Mouse (Mus musculus) embryonic facial prominence, embryonic 12.5 days (tissue): ENCODE measurements around the gene Ate1. TPM values are rescaled to one million over a fixed set of nuclear protein-coding genes. Genes with fewer than 3 reads are reported as not detected.

ENCODE experiments used
- ATAC-seq: fragments of 200-750 bp; cut with Nextera tagmentation; 2 replicates; pipeline ENCODE4 v1.8.0; 2017; ENCODE audit not compliant: insufficient number of reproducible peaks, insufficient read depth, low FRiP score, low TSS enrichment
- H3K27ac ChIP-seq: fragments of 300-500 bp; sonication (generic); 2 replicates; pipeline ENCODE4 v1.5.1; 2016; ENCODE audit warnings: mild to moderate bottlenecking
- H3K27me3 ChIP-seq: fragments of 300-500 bp; sonication (generic); 2 replicates; pipeline ENCODE4 v1.6.1; 2016; ENCODE audit warnings: mild to moderate bottlenecking, moderate library complexity
- H3K36me3 ChIP-seq: fragments of 300-500 bp; sonication (generic); 2 replicates; pipeline ENCODE4 v1.6.1; 2016; ENCODE audit warnings: mild to moderate bottlenecking
- H3K4me1 ChIP-seq: fragments of 300-500 bp; sonication (generic); 2 replicates; pipeline ENCODE4 v1.6.1; 2016
- H3K4me2 ChIP-seq: fragments of 300-500 bp; sonication (generic); replicated peaks from 2 replicates; pipeline ENCODE4 v1.6.1; 2016; ENCODE audit warnings: mild to moderate bottlenecking, moderate library complexity
- H3K4me3 ChIP-seq: fragments of 300-500 bp; sonication (generic); 2 replicates; pipeline ENCODE4 v1.5.1; 2016; ENCODE audit warnings: mild to moderate bottlenecking
- H3K9ac ChIP-seq: fragments of 300-500 bp; sonication (generic); 2 replicates; pipeline ENCODE4 v1.6.1; 2016; ENCODE audit warnings: mild to moderate bottlenecking, moderate library complexity
- H3K9me3 ChIP-seq: fragments of 300-500 bp; sonication (generic); 2 replicates; pipeline ENCODE4 v1.6.1; 2016; ENCODE audit warnings: mild to moderate bottlenecking, moderate library complexity
- WGBS: fragments of 180-500 bp; shearing (Covaris S2); methylation state at CpG from one replicate; pipeline ENCODE4 v1.1.7; 2016; 5-methylcytosine and 5-hydroxymethylcytosine counted together
- polyA plus RNA-seq: library from polyadenylated mRNA; unstranded; fragments of >200 nt; fragmentation: Nextera tagmentation; extraction: Ambion mirVana; gene quantifications from 2 replicates; pipeline ENCODE4 v1.2.1, GENCODE M21; 2016

Gene Ate1
- polyA plus RNA-seq, 1 experiment from 2014 or later: 47.9 TPM

DNA sequence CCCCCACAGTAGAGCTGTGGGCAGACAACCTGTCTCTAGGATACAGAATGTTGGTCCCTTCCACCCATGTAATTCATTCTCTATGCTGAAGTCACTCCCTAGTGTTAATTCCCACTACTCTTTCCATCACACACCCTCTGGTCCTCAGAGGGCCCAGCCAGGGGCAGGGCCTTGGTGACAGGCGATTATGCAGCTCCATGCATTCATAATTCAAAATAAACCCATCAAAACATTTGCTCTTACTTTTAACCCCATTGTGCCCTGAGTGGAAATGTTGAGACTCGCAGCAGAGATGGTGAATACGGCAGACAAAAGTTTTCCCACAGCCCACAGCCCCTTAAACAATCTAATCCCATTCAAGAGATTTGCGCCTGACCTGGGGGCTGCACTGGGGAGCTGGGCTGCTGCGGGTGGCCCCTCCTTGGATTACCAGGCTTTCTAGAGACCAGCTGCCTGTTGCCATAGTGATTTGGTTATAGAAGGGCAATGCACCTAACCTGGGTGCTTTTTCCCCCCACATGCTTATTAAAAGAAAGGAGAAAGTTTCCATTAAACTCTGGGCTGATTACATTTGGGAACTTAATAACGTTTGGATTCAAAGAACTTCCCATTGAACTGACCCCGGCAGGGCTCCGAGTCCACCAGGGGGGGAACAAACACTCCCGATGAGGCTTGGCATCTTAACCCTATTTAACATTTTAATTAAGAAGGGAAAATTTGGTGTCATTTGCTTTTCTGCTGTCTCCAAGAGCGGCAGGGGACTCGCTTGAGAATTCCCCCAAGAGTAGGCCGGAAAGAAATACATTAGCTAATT lies 152.7 kb downstream of the Ate1 start:
- Histone ChIP-seq H3K9ac (no peak overlapping the region), H3K27me3 (no peaks in the 10 kb centered on the region), H3K9me3 (no peaks in the 10 kb centered on the region), H3K27ac (no peak overlapping the region), H3K36me3 (no peaks in the 10 kb centered on the region), H3K4me2 (no peak overlapping the region), H3K4me1 (peaks cover 23% of the 10 kb centered on the region), H3K4me3 (no peak overlapping the region)
- no peak for ATAC-seq
- 18% methylated on average over 12 of the region's 12 CpGs for WGBS

- no peak overlapping the region for H3K9ac ChIP-seq
Measured at GRCm38 (mm10) chr7:130365711-130366110, 154.5 kb downstream of the Ate1 start.

More at GRCm38 (mm10) chr7:130365711-130366110, 154.5 kb downstream of the Ate1 start:
- Histone ChIP-seq H3K27ac (no peak overlapping the region), H3K4me1 (peaks cover 23% of the 10 kb centered on the region), H3K27me3 (no peaks in the 10 kb centered on the region), H3K9me3 (no peaks in the 10 kb centered on the region), H3K4me2 (no peak overlapping the region), H3K4me3 (no peak overlapping the region), H3K36me3 (no peaks in the 10 kb centered on the region)
- WGBS: 94% methylated on average over 10 of the region's 10 CpGs
- ATAC-seq: no peak

Other genes with a start within 250 kb of the Ate1 start
- 189 and 194 TPM in 2 replicates for gene Nsmce4a, start 52.7 kb upstream of the Ate1 start, polyA plus RNA-seq
- gene Tacc2, start 57.1 kb upstream of the Ate1 start, polyA plus RNA-seq: 53.2 and 53.3 TPM in 2 replicates